Mouse (Mus musculus) layer of hippocampus, postnatal 36 days (tissue): ENCODE results near the gene Stk39. TPM values are rescaled to one million over a fixed set of nuclear protein-coding genes. Genes with fewer than 3 reads are reported as not detected.
A peak's percentile ranks its signal among the peaks of the same experiment; 100 is the strongest.

Experiments used
- DNase-seq, 2 experiments: peaks; one replicate each; pipeline ENCODE4 v3.0.0; 2022
- total RNA-seq, 2 experiments: library from RNA; stranded (reverse); gene quantifications; 2 replicates each; pipeline ENCODE4 v1.2.3; 2021

The Stk39 gene
- total RNA-seq, 2 experiments from 2014 or later, result 65.8 to 68.4 TPM

DNA sequence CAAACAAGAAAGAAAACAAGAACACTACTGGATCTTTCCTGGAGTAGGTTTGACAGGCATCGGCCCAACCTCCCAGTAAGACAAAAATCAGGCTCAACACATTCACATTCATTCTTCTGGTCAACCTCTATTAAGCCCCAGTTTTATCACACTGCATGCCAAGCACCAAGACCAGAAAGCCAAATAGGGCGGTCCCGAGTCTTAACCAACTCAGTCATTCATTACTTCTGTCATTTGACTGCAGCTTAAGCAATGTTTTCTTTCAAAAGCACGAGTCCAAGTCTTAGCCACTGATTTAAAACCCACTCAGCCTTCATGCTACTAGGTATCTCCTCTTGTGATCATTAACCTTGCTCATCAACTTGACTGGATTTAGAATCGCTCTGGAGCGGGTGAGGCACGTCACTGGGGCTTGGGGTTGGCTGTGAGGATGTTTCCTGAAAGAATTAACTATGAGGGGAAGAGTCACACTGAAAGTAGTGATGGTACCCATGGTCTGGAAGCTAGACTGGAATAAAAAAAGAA is 129.9 kb downstream of the Stk39 start:
- no peak for DNase-seq

DNA sequence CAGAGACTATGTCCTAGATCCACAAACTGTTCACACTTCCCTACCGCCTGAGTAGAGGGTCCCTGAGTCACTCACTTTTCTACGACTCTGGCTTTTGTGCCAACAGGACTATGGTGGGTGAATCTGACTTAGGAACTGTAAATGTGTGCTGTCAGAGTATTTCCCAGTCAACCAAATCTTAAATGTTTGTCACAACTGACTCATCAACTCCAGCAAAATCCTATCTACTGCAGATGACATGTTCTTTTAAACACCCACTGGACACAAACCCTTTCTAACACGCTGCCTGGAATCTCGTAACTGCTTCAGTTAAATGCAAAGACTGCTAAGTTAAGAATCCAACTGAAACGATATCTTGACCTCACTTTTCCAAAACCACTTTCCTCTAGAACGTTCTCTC is 135.2 kb downstream of the Stk39 start:
- no peak for DNase-seq

DNA sequence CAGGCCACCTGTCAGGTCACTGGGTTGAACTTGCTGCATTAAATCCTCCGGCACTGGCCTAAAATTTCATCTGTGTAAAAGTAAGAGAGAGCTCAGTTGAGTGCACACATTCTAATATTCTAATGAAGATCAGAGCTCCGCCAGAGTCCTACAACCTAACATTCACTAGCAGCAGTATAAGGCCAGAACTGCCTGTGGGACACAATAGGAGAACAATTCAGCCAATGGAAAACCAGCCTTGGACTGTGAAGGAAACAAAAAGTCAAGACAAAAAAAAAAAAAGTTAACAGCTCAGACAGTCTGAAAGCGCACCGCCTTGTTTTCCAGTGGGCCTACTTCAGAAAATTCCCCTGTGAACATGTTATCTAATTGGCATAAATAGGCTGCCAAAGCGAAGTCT is 137.1 kb downstream of the Stk39 start:
- DNase-seq, result no peak

DNA sequence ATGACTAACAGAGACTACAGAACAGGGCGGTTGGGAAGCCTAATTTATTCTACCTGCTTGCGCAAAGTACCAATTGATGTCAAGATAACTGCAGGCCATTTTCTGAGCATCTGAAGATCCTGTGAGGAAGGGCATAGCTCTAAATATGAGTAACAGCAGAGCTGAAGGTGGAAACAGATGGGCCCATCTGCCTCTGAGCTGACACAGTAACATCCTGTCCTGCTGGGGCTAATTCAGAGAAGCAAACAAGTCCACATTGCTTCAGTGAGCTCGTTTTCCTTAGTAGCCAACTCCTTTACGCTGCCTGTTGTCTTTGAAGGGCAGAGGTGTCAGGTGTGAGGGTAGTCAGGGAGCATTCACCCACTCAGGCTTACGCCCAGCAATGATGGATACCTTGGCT is 146.8 kb downstream of the Stk39 start:
- peak in 1 of 2 experiments; percentile 50 for DNase-seq

DNA sequence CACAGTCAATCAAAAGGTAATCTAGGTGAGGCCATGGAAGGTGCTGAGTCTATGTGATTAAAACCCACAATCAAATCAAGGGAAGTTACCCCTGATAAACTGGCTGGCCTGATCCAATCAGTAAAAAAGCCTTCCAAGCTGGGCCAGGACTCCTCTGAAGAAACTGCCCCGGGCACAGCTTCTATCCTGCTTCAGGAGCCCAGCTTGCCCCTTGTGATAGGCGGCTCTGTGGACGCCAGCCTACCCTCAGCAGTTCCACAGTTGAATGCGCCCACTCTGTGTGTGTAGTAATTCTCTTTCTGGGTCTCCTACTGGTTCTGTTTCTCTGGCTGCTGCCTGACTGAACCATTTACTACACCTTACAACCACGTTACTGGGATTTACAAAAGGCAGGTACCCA is 150.8 kb downstream of the Stk39 start:
- DNase-seq, result no peak

DNA sequence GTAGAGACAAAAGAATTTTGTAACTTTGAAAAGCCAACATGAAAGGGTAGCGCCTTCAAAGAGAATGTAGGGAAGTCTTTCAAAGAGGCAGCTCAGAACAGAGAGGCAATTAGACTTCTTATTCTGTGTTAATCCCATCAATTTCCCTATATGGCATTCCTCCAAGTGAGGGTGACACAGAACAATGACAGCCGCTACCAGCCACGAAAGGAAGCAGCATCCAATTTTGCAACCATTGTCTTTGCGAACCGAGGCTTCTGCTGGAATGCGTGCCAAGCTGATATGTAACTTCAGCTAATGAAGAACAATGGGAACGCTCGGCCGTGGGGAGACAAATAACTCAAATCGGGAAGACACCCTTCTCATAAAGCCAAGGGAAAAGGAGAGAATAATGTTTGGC is 151.4 kb downstream of the Stk39 start:
- peak; percentile 49 to 63 for DNase-seq

DNA sequence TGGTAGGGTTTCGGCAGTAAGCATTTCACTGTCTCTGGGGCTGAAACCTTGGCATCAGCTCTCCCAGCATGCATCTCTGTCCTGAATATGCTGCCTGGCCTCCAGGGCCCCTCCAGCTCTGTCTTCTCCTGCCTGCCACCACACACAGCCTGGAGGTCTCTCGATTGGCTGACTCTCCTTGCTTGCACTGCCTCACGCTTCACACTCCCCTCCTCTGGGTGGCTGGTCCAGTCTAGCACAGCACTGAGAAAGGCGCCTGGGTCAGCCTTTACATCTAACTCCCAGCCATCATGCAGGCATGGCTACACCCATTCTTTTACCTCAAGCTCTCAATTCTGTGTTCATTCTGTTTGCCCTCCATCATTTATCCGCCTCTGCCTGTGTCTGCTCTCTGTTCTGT is 153.6 kb downstream of the Stk39 start:
- DNase-seq, result no peak

DNA sequence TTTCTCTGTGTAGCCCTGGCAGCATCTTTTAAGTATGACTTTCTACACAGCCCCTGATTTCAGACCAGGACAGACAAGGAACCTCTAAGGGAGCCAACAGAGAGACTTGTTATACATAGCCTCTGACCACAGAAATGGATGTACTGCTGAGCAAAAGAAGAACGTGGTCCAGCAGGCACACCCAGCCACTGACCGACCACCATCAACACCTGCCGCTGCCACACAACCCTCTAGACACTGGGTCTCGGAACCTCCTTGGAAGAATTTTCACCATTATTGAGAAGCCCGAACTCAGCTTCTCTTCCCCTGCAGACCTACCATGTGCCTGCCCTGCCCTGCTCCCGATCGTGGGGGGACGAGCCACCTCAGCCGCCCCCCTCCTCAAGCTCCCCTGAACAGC is 154.2 kb downstream of the Stk39 start:
- no peak for DNase-seq

DNA sequence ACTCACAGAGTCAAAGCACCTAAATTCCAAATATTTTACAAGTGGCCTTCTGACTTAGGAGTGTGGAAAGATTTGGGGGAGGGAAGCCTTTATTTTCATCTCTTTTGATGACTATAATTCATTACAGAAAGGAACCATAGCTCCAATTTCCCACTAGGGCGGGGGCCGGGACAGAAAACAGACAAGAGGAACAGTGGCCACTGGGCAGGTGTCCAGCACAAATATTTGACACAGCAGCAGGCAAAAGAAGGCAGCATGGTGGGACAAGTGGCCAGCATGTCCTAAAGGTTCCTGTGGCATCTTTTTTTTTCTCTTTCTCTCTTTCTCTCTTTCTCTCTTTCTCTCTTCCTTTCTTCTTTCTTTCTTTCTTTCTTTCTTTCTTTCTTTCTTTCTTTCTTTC is 154.6 kb downstream of the Stk39 start:
- no peak for DNase-seq

DNA sequence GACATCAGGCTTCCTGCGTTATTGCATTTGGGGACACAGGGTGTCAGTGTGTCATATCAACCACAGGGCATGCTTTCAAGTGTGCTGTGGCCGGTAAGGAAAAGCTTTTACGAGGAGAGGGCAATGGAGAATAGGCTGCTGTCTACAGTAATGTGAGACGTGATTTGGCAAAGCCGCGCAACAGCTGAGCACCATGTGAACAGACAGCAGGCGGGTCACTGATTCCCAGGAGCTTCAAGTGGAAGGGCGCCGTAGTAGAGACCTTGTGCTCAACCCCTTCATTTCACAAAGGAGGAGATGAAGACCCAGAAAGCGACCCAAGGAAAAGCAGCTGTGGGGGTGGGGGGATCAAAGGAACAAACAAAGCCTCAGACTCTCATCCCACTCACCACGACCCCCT is 156.8 kb downstream of the Stk39 start:
- no peak for DNase-seq

DNA sequence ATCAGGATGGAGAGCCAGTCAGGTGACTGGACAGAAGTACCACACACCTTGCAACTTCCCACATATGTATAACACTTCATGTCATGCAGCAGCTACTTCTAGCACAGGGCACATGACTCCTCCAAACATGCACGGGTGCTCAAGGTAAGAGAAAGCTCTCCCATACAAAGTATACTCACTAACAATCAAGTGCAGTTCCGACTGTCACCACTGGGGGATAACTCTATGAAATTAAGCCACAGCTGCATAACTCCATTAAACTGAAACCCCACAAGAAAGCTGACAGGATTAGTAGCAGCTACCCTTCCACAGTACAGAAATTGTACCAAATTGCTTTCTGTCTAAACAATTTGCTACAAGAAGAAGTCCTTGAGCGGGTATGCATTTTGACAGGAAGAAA is 161.9 kb downstream of the Stk39 start:
- no peak for DNase-seq

DNA sequence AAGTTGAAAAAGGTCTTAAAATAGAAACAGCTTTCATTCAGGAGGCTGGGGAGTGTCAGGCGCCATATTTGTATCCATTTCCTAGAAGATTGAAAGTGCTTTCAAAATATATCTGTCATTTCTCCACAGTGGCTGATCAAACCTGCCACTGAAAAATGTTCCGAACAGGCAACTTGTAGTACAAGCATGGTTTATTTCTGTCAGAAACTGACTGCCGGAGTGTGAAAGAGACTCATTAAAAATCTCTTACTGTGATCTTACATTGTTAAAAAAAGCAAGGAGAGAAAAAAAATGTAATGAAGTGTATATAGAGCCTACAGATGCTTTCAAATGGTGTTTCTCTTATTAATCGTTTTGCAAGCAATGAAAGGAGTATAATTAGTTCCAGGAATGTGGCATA is 165.5 kb downstream of the Stk39 start:
- DNase-seq, result no peak

DNA sequence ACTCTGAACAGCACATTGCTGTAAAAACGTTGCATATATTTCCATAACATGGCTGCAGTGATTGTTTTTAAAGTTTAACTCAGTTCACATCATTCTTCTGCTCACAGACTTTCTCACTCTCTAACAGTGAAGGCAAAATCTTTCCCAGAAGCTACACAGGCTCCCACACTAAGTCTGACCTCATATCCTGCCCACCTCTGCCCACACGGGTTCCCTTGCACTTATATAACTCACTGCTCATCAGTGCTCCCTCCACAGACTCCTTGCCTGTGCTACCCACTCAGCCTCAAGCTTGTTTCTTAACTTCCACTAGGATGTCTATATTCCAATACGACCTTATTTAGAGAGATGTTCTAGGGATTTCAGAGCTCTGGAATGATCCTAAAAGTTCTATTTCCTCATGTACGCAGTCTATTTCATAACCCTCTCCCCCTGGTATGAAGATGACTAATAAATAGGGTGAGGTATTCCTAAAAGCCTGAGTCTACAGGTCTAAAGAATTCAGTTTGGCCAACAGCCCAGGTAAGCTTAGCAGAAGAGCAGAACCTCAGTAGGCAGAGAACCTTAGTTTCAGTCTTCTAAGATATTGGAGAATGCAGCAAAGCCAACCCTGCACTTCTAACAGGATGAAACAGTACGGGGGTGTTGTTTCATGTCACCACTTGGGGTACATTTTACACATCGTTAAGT is 167.2 kb downstream of the Stk39 start:
- no peak for DNase-seq

DNA sequence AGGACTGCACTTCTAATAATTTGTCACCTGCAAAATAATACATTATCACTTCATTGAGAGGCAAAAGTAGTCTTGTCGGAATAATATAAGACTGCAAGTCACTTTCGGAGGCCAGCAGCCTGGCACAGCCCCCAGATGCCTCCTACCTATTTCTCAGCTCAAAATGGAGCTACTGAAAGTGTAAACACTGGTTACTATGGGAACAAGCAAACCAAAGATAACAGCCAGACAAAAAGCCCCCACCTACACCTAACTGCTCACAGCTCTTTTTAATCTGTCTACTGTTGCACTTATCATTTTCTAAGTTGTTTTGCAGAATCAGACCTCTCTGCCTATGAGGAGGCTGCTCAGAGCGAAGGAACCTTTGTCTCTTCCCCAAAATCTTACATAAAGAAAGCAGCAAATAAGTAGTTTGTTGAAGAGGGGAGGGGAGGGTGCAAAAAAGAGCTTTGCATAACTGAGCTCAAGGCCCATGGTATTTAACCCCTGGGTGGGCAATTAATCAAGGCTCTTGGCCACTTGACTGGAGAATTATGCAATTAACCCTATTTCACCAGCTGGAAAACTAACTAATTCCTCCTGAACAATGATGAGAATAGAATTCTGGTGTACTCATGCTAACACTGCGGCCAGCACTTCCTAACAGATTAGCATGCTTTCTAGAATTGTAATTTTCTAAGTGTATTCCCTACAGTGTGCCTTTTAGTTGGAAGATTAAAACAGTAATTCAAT is 170.1 kb downstream of the Stk39 start:
- DNase-seq, result peak; percentile 32 to 33

DNA sequence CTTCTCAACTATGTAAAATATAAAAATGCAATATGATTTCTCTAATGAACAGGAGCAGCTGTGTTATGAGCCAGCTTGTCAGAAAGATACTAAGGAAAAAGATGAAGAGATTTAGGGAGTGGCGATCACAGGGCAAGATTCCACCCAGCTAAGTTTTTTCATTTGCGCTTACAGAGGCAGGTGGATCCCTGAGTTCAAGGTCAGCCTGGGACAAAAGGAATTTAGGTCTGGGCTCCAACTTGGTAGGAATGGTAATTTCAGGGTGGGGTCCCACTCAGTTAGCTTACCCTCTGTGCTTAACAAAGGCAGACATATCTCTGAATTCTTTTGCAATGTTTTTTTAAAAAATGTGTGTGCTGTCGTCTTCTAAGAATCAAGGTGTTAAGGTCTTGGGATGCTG is 173.7 kb downstream of the Stk39 start:
- no peak for DNase-seq

DNA sequence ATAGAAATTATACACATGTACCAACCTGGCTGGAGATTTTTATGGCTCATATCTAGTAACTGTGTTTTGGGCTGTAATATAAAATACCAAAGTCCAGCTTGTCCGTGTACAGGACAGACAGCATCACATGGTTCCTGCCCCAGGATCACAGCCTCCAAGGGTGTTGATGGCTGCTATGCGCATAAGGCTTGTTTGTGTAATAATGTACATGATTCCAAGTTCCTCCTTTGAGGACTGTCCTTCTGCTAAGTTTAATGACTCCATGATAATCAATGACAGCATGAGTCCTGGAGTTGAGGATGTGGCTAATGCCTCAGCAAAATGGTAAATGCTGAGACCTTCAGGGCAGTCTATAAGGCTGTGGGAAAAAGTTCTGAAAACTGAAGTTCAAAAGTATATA is 174.1 kb downstream of the Stk39 start:
- DNase-seq, result no peak

DNA sequence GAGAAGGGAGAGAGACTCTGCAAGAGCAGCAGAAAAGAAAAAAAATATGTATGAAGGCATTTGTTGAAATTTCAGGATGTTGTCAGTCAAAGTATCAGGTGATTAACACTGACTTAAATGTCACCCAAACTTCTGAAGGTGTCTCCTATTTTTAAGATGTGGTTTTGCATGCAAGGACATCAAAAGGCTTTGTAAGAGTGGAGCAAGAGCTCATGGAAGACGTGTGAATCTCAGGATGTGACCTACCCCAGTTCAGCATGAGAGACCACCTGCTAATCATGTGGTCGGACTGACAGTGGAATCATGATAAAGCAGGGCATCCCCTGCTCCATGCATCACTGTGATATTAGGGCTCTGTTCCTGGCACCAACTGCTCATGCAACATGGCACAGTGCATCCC is 175.3 kb downstream of the Stk39 start:
- DNase-seq, result no peak

DNA sequence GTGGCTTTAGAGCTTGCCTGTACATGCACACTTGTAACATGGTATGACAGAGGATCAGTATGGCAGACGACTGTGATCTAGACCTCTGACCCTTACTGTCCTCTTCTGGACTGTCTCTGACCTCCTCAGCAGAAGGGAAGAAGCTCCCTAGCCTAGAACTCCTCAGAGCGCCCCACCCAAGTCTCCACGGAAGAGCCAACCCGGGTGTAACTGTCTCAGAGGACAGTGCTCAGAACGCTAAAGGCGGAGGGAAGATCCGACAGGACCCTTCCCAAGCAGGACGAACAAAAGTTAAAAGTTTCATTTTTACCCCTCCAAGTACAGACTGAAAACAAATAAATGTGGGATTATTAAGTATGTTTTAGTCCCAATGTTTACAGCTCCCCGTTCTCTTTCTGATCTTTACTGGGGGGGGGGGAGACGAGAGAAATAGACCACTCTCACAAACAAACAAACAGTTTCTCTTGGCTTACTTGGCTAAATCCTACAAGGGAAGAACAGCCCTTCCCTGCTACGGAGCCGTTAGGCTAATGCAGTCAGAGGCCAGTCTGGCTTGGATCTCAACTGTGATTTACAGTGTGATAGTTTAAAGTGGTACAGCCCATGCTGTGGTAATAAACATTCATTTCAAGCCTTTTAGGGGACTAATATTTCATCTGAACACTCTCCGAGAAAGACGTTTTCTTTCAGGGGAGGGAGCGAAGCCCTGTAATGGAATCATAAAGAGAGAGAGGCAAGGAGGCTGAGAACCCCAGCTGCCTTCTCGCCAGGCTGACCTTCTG is 179.3 kb downstream of the Stk39 start:
- no peak for DNase-seq

DNA sequence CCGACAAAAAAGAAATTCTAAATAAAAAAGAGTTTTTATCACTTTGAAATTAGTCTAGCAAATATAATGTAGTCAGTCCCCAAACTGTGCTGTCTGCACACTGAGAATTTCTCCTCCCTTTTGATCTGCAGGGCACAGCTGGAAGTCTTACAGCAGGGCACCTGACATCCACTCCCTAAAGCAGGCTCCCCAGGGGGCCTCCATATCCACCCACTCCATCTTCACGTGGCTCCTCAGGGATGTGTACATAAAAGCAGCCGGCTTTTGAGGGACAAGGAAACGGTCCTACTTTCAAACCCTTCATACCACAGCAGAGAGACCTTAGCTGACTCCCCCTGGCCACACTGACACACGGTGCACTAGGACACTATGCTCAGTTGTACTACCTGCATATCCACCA is 180.2 kb downstream of the Stk39 start:
- no peak for DNase-seq

DNA sequence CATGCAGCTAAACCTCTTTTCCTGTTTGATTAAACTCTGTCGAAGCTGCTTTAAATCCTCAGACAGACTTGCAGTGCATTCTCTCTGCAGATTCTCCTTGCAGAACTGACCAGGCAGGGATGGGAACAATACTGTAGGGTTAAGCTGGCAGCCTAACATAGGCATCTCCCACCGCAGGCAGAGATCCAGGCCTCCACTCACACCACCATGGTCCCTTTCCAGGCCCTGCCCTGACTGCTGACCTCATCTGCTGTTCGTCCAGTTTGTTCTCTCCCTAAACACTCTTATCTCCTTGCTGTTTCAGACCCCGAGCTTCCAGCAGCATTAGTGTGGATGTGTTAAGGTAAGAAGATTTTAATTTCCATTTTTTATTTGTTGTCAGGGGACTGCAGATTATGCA is 182.1 kb downstream of the Stk39 start:
- no peak for DNase-seq

DNA sequence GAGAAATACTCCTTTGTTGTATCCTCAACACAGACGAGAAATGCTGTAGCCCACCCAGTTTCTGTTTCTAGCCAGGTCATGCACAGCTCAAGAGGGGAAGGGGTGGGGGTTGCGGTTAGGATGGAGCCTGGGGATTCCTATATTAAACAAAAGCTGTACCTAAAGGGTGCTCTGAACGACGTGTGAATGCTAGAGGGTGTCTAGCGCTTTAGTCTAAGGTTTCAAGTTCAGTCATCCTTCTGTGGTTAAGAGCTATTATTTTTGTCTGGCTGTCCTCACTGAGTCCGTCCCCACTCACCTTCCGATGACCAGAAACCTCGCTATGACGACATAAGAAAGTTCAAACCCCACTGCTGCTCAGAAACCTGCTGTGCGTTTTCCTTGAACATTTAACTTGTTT is 182.9 kb downstream of the Stk39 start:
- no peak for DNase-seq

DNA sequence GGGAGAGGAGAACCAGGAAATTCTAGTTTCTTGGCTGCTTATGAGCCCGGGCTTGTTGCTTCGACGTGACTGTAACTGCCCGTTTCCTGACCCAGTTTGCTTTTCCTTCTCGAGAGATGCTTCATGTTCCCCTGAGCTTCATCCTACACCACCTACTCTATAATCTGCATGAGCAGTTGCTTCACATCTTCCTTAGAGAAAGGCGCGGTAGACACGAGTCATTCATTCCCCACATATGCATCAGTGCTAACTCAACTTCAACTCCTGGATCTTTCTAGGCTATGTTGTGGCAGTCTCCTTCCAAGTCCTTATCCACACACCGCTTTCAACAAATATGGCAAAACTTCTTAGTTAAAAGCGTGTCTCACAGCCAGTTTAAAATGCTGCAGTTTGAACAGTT is 184.0 kb downstream of the Stk39 start:
- no peak for DNase-seq

DNA sequence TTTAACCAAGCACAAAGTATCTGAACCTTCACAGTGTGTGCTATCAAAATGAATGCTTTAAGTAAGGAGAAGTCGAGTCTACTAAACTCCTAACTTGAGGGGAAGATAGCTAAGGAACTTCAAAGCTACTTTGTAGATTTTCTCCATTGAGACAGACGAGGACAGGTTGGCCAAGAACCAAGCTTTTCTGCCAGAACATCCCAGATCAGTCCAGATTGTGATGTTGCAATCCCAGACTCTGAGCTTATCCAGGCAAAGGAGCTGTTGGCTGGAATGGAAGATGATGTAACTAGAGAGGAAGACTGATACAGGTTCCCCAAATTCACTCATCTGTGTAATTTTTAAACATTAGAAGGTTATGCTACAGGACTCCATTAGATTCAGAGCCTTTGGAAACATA is 187.7 kb downstream of the Stk39 start:
- DNase-seq, result no peak
